Mouse (Mus musculus): ENCODE measurements around the gene Actl7a. TPM values are rescaled to one million over a fixed set of nuclear protein-coding genes. Genes with fewer than 3 reads are reported as not detected.

Gene Actl7a
- total RNA-seq, 2 experiments from 2014 or later = not detected

DNA sequence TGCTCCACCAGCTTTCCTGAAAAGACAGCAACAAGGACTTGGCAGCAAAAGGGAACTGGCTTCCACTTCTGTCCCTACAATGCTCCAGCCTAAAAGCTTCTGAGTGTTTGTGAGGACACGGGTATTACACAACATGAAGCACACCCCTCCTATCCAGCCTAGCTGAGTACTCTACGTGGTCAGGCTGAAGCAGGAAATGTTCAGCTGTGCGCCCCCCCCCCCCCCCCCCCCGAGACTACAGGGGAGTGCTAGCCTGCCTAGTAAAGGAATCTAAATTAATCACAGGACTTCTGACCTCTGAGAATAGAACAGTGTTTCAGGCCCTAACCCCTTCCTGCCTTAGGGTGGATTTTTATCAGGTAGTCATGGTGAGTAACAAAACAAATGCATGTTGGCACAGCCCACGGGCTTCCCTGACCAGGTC is 24.7 kb downstream of the Actl7a start:
- no peak for DNase-seq

DNA sequence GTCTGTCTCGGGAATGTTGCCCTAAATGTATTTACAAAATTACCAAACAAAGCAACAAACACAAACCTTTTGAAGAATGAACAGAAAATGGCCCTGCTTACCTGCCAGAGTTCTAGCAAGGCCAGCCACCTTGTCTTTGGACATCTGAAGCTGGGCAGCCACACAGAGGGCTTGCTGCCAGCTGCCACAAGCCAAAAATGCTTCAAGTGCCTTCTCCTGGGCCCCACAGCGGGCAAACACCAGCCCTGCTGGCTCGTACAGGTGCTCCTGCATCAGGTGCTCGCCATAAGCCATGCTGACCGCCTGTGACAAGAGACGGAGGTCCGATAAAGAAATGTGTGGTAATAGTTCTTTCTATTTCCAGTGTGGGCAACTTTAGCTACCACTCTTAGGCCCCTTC is 25.7 kb downstream of the Actl7a start:
- DNase-seq = peak; percentile 15

DNA sequence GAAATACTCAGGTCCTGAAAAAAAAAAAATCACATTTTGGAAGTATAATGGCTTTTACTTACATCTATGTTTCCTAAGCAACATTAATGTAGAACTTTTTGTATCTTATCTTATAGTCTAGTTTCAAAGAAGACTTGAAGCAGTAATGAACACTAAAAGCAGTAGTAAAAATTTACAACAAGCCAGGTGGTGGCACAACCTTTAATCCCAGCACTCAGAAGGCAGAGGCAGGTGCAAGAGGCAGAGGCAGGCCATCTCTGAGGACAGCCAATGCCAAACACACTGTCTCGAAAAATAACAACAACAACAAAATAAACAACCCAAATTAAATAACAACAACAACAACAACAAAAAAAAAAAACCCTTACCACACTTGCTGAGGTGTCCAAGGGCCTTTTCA is 27.9 kb downstream of the Actl7a start:
- no peak for DNase-seq

DNA sequence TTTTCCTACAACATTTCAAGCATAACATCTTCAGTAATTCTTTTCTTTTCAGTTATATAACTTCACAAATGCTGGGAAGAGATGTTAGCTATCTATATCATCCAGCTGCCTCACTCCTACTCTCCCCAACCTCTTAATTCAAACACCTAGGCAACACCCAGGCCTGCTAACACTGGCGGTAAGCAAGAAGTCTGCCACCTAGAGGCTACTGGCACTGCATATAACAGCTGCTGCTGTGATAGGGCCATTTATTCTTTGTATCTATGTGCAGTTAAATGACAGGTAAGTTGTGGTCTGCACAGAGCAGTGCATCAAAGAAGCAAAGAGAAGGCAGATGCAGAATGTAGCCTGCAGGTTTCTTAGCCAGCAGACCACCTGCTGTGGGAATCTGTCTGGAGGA is 48.2 kb downstream of the Actl7a start:
- peak; percentile 7 for DNase-seq

Other genes with a start within 250 kb of the Actl7a start
- gene Gm26657, start 3.3 kb upstream of the Actl7a start, total RNA-seq (2021) = not detected
- gene Actl7b, start 2.0 kb upstream of the Actl7a start, total RNA-seq (2021) = not detected
- gene Elp1, start 58.9 kb downstream of the Actl7a start, total RNA-seq (2021) = 10 to 100 TPM; 25.5 to 30.9 TPM
- 10 to 100 TPM in 1 of 2 experiments, 1 to 10 TPM in 1; 9.8 to 11.3 TPM for gene Fam206a, start 58.9 kb downstream of the Actl7a start, total RNA-seq (2021)
- 10 to 100 TPM; 17.0 to 18.6 TPM for gene Ctnnal1, start 121.8 kb downstream of the Actl7a start, total RNA-seq (2021)
- 10 to 100 TPM; 33.4 to 45.3 TPM for gene Tmem245, start 204.0 kb downstream of the Actl7a start, total RNA-seq (2021)
- under 1 TPM; 0.27 to 0.61 TPM for gene Frrs1l, start 247.0 kb downstream of the Actl7a start, total RNA-seq (2021)